Mouse (Mus musculus) heart, embryonic 14.5 days (tissue): ENCODE measurements around the gene Olfr957. TPM values are rescaled to one million over a fixed set of nuclear protein-coding genes. Genes with fewer than 3 reads are reported as not detected.

ENCODE experiments used
- ATAC-seq: fragments of 200-750 bp; cut with Nextera tagmentation; 2 replicates; pipeline ENCODE4 v1.8.0; 2017; ENCODE audit warnings: low read depth, moderate TSS enrichment; ENCODE audit not compliant: insufficient number of reproducible peaks, insufficient read depth, low FRiP score
- H3K27ac ChIP-seq, 2 experiments: fragments of 200-500 bp in 1 of 2; fragments of 300-500 bp in 1 of 2; sonication (generic) in 1 of 2; replicated peaks in 1 of 2; 2 replicates each; pipeline ENCODE4 v1.5.1; 2012 to 2014; ENCODE audit warnings: low read depth in 2 of 2, low read length in 2 of 2, control low read depth in 1 of 2, mild to moderate bottlenecking in 1 of 2, mixed read lengths in 1 of 2; ENCODE audit not compliant: control insufficient read depth in 1 of 2, insufficient read depth in 1 of 2
- H3K27me3 ChIP-seq: fragments of 300-500 bp; sonication (generic); 2 replicates; pipeline ENCODE4 v1.6.1; 2014; ENCODE audit warnings: mild to moderate bottlenecking, low read length, control low read depth; ENCODE audit not compliant: control insufficient read depth, insufficient read depth
- H3K36me3 ChIP-seq: fragments of 300-500 bp; sonication (generic); 2 replicates; pipeline ENCODE4 v1.6.1; 2014; ENCODE audit warnings: mild to moderate bottlenecking, control low read depth, low read length, mixed read lengths; ENCODE audit not compliant: control insufficient read depth, insufficient read depth
- H3K4me1 ChIP-seq, 2 experiments: fragments of 200-500 bp in 1 of 2; fragments of 300-500 bp in 1 of 2; sonication (generic) in 1 of 2; 2 replicates each; pipeline ENCODE4 v1.6.1; 2012 to 2014; ENCODE audit warnings: low read length in 2 of 2, control low read depth in 1 of 2, mixed read lengths in 1 of 2; ENCODE audit not compliant: control insufficient read depth in 2 of 2, insufficient read depth in 2 of 2
- H3K4me2 ChIP-seq: fragments of 300-500 bp; sonication (generic); 2 replicates; pipeline ENCODE4 v1.6.1; 2014; ENCODE audit warnings: mild to moderate bottlenecking, low read length
- H3K4me3 ChIP-seq, 2 experiments: fragments of 200-500 bp in 1 of 2; fragments of 300-500 bp in 1 of 2; sonication (generic) in 1 of 2; 2 replicates each; pipeline ENCODE4 v1.5.1; 2012 to 2014; ENCODE audit warnings: low read length in 2 of 2, mild to moderate bottlenecking in 2 of 2, control low read depth in 1 of 2, low read depth in 1 of 2, moderate library complexity in 1 of 2; ENCODE audit not compliant: control insufficient read depth in 1 of 2, insufficient read depth in 1 of 2
- H3K9ac ChIP-seq: fragments of 300-500 bp; sonication (generic); 2 replicates; pipeline ENCODE4 v1.6.1; 2014; ENCODE audit warnings: mild to moderate bottlenecking, low read length
- H3K9me3 ChIP-seq: fragments of 300-500 bp; sonication (generic); 2 replicates; pipeline ENCODE4 v1.6.1; 2016; ENCODE audit warnings: low read length, control low read depth; ENCODE audit not compliant: control insufficient read depth
- WGBS: fragments of 180-500 bp; shearing (Covaris S2); extraction: QIAGEN DNeasy Blood & Tissue Kit; methylation state at CpG from one replicate; pipeline ENCODE4 v1.1.7; 2014; 5-methylcytosine and 5-hydroxymethylcytosine counted together
- polyA plus RNA-seq: library from polyadenylated mRNA; unstranded; fragments of >200 nt; fragmentation: Nextera tagmentation; extraction: Ambion mirVana; gene quantifications from 2 replicates; pipeline ENCODE4 v1.2.1, GENCODE M21; 2014

Olfr957 gene
- polyA plus RNA-seq = not detected in 2 replicates

DNA sequence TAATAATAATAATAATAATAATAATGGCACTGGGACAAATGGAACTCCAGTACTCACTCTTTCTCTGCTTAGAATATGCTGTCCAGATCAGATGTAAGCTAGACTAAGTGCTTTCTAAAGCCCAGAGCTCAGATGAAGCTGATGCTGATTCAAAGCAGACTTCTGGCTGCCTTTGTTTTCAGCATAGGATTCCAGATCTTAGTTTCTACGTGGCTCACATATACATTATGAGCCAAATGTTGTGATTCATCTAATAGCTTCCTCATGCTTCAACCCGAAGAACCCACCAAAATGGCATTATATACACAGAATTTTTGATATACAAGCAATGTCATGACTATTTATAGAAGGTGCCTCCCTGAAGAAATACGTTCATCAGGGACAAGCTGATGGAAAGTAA lies at the start of gene Olfr957:
TSS of gene Olfr957 (minus strand) at position 279 of the 400 bp plus-strand sequence.
- no peak within 1 kb of the TSS for H3K27ac ChIP-seq
- ATAC-seq = no peak
- no peaks in the 10 kb centered on the region for H3K4me1 ChIP-seq
- WGBS = 63% methylated on average over 3 of the region's 3 CpGs
- H3K4me3 ChIP-seq = no peak within 1 kb of the TSS
- no peaks in the 10 kb centered on the region for H3K27me3 ChIP-seq
- H3K36me3 ChIP-seq = no peaks in the 10 kb centered on the region
- no peak within 1 kb of the TSS for H3K9ac ChIP-seq
- no peaks in the 10 kb centered on the region for H3K9me3 ChIP-seq
- no peak within 1 kb of the TSS for H3K4me2 ChIP-seq

DNA sequence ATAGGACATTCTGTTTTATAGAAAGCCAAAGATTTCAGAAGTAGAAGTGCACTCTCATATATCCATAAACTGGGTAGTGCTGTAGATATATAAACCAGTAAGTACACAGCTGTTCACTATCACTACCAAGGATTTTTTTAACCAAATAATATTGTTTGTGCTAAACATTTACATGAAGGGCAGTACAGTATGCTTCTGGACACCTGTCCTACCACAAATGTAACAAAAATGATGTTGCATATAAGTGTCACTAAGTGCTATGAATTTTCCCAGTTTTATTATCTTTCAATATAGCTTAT lies 42.7 kb upstream of the Olfr957 start:
- no peak for ATAC-seq
- Histone ChIP-seq H3K9me3 (no peaks in the 10 kb centered on the region), H3K27ac (no peak overlapping the region), H3K27me3 (no peaks in the 10 kb centered on the region), H3K36me3 (no peaks in the 10 kb centered on the region), H3K4me1 (no peaks in the 10 kb centered on the region), H3K4me2 (no peak overlapping the region), H3K9ac (no peak overlapping the region), H3K4me3 (no peak overlapping the region)

DNA sequence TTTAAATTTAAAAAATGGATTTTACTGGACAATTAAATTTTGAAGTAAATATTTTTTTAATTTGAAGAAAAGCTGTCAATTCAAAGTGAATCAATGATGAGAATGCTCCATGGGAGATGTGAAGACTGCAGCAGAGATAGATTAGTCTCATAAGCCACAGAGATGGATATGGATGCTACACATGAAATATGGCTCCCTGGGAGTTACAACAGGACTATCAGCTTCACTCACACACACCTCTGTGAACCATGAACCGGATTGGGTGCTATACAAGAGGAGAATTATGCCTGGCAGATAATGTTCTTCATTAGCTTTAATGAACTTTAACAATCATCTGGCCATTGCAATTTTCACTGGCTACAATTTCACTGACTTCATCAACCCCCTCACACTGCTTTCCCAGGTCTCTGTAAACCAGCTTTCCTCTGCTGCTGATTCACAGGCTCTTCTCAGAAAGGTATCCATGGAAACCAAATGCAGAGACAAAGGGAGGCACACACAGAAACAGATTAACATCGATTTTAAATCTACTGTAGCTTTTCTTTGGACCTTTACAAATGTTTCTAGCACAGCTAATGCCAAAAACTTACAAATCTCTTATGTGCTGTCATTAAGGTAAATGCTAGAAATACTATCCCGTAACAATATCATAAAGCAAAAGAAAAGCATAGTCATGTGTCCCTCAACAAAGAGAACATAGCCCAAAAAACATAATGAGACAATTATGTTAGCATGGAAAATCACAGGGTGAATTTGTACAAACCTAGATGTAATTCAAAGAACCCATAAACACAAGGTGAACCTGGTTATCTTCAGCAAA lies 42.1 kb upstream of the Olfr957 start:
- no peaks in the 10 kb centered on the region for H3K9me3 ChIP-seq
- no peaks in the 10 kb centered on the region for H3K36me3 ChIP-seq
- no peak overlapping the region for H3K27ac ChIP-seq
- 62% methylated on average over 3 of the region's 3 CpGs for WGBS
- H3K4me3 ChIP-seq = no peak overlapping the region
- no peaks in the 10 kb centered on the region for H3K27me3 ChIP-seq
- H3K9ac ChIP-seq = no peak overlapping the region
- no peaks in the 10 kb centered on the region for H3K4me1 ChIP-seq
- no peak for ATAC-seq
- no peak overlapping the region for H3K4me2 ChIP-seq

DNA sequence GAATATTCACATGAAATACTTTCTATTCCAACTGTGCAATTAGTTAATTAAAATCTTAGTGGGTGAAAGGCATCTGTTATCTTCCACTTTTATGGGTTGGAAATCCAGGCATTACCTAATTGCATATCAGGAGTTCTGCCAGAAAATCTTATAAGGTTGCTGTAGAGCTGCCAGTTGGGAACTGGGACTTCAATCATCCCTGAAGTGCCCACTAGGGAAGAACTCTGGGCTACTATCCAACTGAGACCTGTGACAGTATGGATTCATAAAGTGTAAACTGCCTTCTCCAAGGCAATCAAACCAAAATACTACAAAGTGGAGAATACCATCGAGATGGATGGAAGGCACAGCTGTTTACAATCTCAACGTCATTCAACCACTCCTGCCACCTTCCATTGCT lies 38.3 kb upstream of the Olfr957 start, which contains the start of gene Olfr958:
TSS of gene Olfr958 (minus strand) at position 109 of the 400 bp plus-strand sequence.
- no peak within 1 kb of the TSS for H3K27ac ChIP-seq
- no peaks in the 10 kb centered on the region for H3K36me3 ChIP-seq
- H3K4me2 ChIP-seq = no peak within 1 kb of the TSS
- ATAC-seq = no peak
- no peak within 1 kb of the TSS for H3K4me3 ChIP-seq
- no peaks in the 10 kb centered on the region for H3K27me3 ChIP-seq
- no peaks in the 10 kb centered on the region for H3K9me3 ChIP-seq
- 60% methylated on average over 2 of the region's 2 CpGs for WGBS
- H3K9ac ChIP-seq = no peak within 1 kb of the TSS
- no peaks in the 10 kb centered on the region for H3K4me1 ChIP-seq

DNA sequence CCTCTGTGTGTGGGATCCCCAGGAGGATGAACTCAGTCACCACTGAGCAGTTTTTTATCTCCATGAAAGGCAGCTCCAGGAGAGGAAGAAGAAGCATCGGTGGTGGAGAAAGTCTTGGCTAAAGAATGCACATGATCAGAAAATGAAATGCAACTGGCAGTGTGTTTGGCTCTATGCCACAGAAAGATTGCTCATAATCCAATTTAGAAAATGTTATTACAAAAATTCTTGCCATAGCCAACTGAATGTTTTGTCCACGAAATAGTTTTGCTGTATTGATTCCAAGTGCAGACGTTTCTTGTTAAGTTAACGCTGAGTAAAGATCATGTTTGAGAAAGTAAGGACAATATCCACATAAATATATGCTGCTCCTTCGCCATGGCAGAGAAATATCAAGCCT lies 35.2 kb upstream of the Olfr957 start:
- no peaks in the 10 kb centered on the region for H3K27me3 ChIP-seq
- H3K4me2 ChIP-seq = no peak overlapping the region
- no peak overlapping the region for H3K9ac ChIP-seq
- no peaks in the 10 kb centered on the region for H3K9me3 ChIP-seq
- 69% methylated on average over 5 of the region's 5 CpGs for WGBS
- H3K36me3 ChIP-seq = no peaks in the 10 kb centered on the region
- no peak overlapping the region for H3K4me3 ChIP-seq
- no peak overlapping the region for H3K27ac ChIP-seq
- no peak for ATAC-seq
- no peaks in the 10 kb centered on the region for H3K4me1 ChIP-seq

DNA sequence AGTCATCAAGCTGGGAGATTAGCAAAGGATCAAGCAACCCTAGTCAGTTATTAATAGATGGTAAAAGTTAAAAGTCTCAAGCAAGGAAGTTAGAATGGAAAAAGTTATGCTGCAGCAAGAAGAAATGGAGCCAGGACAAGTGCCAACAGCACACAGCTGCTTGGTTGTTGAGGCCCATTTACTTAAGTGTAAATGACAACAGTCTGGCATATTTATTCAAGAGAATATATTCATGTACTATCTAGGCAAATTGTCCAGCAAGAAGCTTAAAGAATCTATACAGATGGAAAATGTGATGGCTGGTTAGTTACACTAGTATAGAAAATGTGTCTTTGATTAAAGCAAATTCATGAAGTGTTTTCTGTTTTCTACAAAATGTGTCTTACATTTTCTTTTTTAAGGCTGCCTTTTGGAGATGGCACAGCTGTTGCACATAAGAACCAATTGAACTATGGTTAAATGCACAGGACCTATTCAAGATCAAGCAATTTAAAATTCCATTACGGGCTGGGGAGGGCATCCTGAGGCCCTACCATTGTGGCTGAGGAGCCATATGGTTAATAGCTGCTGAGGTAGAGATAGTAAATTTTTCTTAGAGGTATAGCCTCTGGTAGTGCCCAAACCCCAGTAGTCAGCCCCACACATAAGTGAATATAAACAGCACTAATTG lies 8.1 kb upstream of the Olfr957 start:
- 90% methylated on average over 1 of the region's 1 CpGs for WGBS
- no peaks in the 10 kb centered on the region for H3K27me3 ChIP-seq
- H3K36me3 ChIP-seq = no peaks in the 10 kb centered on the region
- no peak overlapping the region for H3K4me3 ChIP-seq
- H3K4me2 ChIP-seq = no peak overlapping the region
- no peaks in the 10 kb centered on the region for H3K9me3 ChIP-seq
- no peak overlapping the region for H3K9ac ChIP-seq
- no peak for ATAC-seq
- no peaks in the 10 kb centered on the region for H3K4me1 ChIP-seq
- no peak overlapping the region for H3K27ac ChIP-seq

DNA sequence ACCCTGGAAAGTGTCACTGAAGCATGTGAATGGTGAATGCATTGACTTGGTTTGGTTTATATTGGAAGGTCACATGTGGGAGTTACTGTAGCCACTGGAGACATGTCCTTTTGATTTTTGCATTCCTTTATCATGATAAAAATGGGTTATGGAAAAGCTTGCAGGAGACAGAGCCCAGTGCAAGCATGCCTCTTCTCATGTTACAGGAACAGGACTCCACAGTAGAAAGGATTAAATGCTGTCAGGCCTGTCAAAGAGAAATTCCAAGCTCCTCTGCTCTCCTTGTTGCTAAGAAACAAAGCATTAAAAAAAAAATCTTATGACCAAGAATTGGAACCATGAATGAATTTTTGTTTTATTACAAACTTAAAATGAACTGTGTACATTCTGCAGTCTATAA lies 3.0 kb upstream of the Olfr957 start:
- Histone ChIP-seq H3K9me3 (no peaks in the 10 kb centered on the region), H3K9ac (no peak overlapping the region), H3K4me1 (no peaks in the 10 kb centered on the region), H3K27ac (no peak overlapping the region), H3K27me3 (no peaks in the 10 kb centered on the region), H3K4me3 (no peak overlapping the region), H3K4me2 (no peak overlapping the region), H3K36me3 (no peaks in the 10 kb centered on the region)
- ATAC-seq = no peak
